Mouse (Mus musculus): ENCODE data around the gene Fndc11. TPM values are rescaled to one million over a fixed set of nuclear protein-coding genes. Genes with fewer than 3 reads are reported as not detected.

Fndc11 gene
- total RNA-seq, 2 experiments from 2014 or later = 0.27 TPM; not detected in 1

DNA sequence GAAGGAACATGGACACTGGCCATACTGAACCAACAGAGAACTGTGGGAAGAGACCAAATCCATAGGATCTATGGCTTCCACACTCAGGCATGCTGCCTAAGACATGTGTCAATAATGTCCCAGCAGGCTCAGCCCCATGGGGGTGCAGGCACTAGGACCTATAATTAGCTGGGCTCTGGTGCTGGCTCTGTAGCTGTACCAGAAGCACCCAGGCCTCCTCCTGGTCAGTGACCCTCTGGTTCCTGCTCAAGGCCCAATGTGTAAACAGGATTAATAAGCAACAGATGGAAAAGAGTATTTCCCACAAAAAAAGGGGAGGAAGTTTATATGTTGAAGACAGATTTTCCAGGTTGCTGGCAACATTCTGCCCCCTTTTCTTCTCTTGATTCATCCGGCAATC lies 33.4 kb downstream of the Fndc11 start:
- DNase-seq (ENCODE audit: low spot score in 2 of 2) = no peak

DNA sequence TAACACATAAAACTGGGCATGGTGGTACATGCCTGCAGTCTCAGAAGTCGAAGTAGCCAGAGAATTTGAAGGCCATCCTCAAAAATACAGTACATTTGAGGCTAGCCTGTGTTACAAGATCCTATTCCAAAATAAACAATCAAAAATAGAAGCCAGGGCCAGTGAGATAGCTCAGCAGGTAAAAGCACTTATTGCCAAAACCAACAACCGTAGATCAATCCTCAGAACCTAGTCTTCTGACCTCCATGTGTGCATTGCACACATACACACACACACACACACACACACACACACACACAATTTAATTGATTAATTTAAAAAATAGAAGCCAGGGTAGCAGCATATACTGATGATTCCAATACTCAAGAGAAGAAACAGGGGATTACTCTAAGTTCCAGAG lies 47.0 kb downstream of the Fndc11 start:
- no peak for DNase-seq (ENCODE audit: low spot score in 2 of 2)

DNA sequence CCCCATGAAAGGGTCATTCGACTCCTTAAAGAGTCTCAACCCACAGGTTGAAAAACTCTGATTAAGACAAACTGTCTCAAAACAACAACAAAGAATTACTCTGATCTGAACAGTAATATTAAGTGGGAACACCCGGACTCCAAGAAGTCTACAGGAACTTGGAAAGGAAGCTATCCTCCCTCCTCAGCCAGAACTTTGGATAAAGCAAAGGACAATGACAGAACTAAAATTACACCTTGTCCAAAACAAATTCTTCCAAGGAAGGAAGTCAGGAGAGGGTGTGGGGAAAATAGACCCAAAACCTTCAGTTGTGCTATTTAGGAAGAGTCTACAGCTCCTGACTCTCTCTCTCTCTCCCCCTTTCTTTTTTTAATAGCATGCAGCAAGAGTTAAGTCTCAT lies 52.3 kb downstream of the Fndc11 start:
- DNase-seq (ENCODE audit: low spot score in 2 of 2) = no peak

Other genes with a start within 250 kb of the Fndc11 start
- gene Col20a1, start 233.5 kb upstream of the Fndc11 start, total RNA-seq (2021) = 1 to 10 TPM; 2.3 to 2.8 TPM
- gene Chrna4, start 176.5 kb upstream of the Fndc11 start, total RNA-seq (2021) = 10 to 100 TPM in 1 of 2 experiments, 1 to 10 TPM in 1; 4.3 to 26.9 TPM
- gene Kcnq2, start 84.7 kb upstream of the Fndc11 start, total RNA-seq (2021) = 1 to 10 TPM; 5.2 to 7.3 TPM
- gene Eef1a2, start 63.0 kb upstream of the Fndc11 start, total RNA-seq (2021) = 10 to 100 TPM; 55.1 to 71.0 TPM
- 10 to 100 TPM; 69.8 to 94.9 TPM for gene Ppdpf, start 32.8 kb upstream of the Fndc11 start, total RNA-seq (2021)
- not detected for gene Ptk6, start 17.2 kb upstream of the Fndc11 start, total RNA-seq (2021)
- under 1 TPM; 0.73 to 0.83 TPM for gene Srms, start 6.8 kb upstream of the Fndc11 start, total RNA-seq (2021)
- 10 to 100 TPM; 21.6 to 23.7 TPM for gene Helz2, start 22.0 kb downstream of the Fndc11 start, total RNA-seq (2021)
- gene Gmeb2, start 68.0 kb downstream of the Fndc11 start, total RNA-seq (2021) = 10 to 100 TPM; 14.8 to 15.2 TPM
- 10 to 100 TPM; 14.6 to 18.7 TPM for gene Stmn3, start 94.5 kb downstream of the Fndc11 start, total RNA-seq (2021)
- gene Rtel1, start 99.7 kb downstream of the Fndc11 start, total RNA-seq (2021) = 10 to 100 TPM; 24.1 to 30.8 TPM
- 10 to 100 TPM; 50.8 to 51.0 TPM for gene Zgpat, start 144.9 kb downstream of the Fndc11 start, total RNA-seq (2021)
- gene Arfrp1, start 145.4 kb downstream of the Fndc11 start, total RNA-seq (2021) = 10 to 100 TPM; 48.9 to 51.8 TPM
- 10 to 100 TPM; 17.1 to 23.0 TPM for gene Lime1, start 160.1 kb downstream of the Fndc11 start, total RNA-seq (2021)
- 10 to 100 TPM; 12.0 to 16.2 TPM for gene Zbtb46, start 239.4 kb downstream of the Fndc11 start, total RNA-seq (2021)

Data from adrenal gland, adult 18-20 months (tissue).